Mouse (Mus musculus) embryonic facial prominence, embryonic 10.5 days (tissue): ENCODE results near the gene Slc8a1. TPM values are rescaled to one million over a fixed set of nuclear protein-coding genes. Genes with fewer than 3 reads are reported as not detected.

Experiments used
- DNase-seq: peaks from one replicate; pipeline ENCODE4 v3.0.0-alpha.2; 2017; ENCODE audit warnings: low spot score
- H3K27ac ChIP-seq: fragments of 300-500 bp; sonication (generic); replicated peaks from 2 replicates; pipeline ENCODE4 v1.5.1; 2016; ENCODE audit warnings: mild to moderate bottlenecking
- H3K27me3 ChIP-seq: fragments of 300-500 bp; sonication (generic); replicated peaks from 2 replicates; pipeline ENCODE4 v1.6.1; 2016; ENCODE audit warnings: low read depth, mild to moderate bottlenecking; ENCODE audit not compliant: poor library complexity, severe bottlenecking
- H3K36me3 ChIP-seq: fragments of 300-500 bp; sonication (generic); replicated peaks from 2 replicates; pipeline ENCODE4 v1.6.1; 2016; ENCODE audit warnings: mild to moderate bottlenecking, moderate library complexity
- H3K4me1 ChIP-seq: fragments of 300-500 bp; sonication (generic); 2 replicates; pipeline ENCODE4 v1.6.1; 2016
- H3K4me3 ChIP-seq: fragments of 300-500 bp; sonication (generic); 2 replicates; pipeline ENCODE4 v1.5.1; 2016; ENCODE audit warnings: mild to moderate bottlenecking, moderate library complexity
- H3K9me3 ChIP-seq: fragments of 300-500 bp; sonication (generic); 2 replicates; pipeline ENCODE4 v1.6.1; 2016; ENCODE audit warnings: mild to moderate bottlenecking
- WGBS: fragments of 180-500 bp; shearing (Covaris S2); methylation state at CpG from one replicate; pipeline ENCODE4 v1.1.7; 2016; 5-methylcytosine and 5-hydroxymethylcytosine counted together
- polyA plus RNA-seq: library from polyadenylated mRNA; unstranded; fragments of >200 nt; fragmentation: Nextera tagmentation; extraction: Ambion mirVana; gene quantifications from 2 replicates; pipeline ENCODE4 v1.2.1, GENCODE M21; 2016

Gene Slc8a1
- polyA plus RNA-seq, 1 experiment from 2014 or later, result 2.1 TPM

DNA sequence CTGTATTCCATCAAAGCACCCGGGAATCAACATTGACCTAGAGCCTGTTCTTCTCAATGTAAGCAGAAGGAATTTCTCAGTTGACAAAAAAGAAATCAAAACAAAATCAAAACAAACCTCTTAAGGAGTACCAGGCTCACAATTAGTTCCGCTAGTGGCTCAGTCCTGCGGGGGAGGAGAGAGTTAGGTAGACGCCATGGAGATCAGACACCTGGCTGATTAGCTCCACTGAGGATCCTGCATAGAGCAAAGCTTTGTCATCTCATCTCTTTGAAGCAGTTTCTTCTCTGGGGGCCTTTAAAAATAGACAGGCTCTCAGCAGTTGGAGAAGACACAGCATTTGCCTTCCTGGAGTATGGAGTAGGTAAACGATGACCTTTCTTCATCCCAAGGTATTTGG lies 192.2 kb downstream of the Slc8a1 start:
- Histone ChIP-seq H3K27ac (no peak overlapping the region), H3K27me3 (no peaks in the 10 kb centered on the region), H3K4me3 (no peak overlapping the region), H3K4me1 (peaks cover 8% of the 10 kb centered on the region), H3K36me3 (no peaks in the 10 kb centered on the region), H3K9me3 (no peaks in the 10 kb centered on the region)
- DNase-seq, result no peak
- 80% methylated on average over 5 of the region's 5 CpGs for WGBS

GRCm38 (mm10) chr17:81544926-81545325 lies 193.3 kb downstream of the Slc8a1 start:
- Histone ChIP-seq H3K4me3 (no peak overlapping the region), H3K9me3 (no peaks in the 10 kb centered on the region), H3K4me1 (peaks cover 8% of the 10 kb centered on the region), H3K27me3 (no peaks in the 10 kb centered on the region), H3K36me3 (no peaks in the 10 kb centered on the region), H3K27ac (no peak overlapping the region)
- no peak for DNase-seq
- WGBS, result 91% methylated on average over 3 of the region's 3 CpGs

DNA sequence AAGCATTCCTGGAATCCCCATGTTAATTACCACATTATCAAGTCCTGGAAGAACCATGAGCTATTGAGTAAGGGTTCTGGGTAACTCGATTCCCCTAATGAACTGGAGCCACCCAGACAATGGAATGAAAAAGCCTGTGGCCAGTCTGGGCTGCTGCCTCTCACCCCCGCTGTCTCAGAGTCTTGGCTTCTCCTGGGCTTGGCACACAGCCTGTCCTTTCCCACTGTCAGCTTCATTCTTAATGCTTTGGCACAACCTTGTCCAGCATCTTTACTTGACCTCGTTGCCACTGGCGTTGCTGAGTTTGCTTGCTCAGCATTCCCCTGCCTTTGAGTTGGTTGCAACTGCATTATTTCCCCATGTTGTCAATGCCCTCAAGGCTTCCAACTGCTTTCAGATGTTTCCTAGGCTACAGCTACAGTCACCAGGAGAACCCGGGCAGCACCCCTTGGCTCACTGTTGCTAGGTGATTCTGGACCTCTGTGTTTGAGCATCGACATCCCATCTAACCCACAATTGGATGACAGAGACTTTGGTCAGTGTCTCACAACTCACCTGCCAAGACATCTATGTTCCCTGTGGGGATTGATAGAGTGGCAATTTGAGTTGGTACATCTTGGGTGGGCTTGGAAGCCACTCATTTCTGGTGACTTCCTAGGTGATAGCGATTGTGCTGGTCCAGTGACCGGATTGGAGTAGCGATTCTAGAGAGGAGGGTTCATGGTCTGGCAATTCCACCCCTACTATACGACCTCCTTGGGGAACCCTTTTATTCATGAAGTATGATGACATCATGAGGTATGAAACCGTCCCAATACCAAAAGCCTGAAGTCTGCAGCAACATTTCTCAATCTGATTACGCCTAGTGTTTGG lies 195.6 kb downstream of the Slc8a1 start:
- 75% methylated on average over 12 of the region's 12 CpGs for WGBS
- no peaks in the 10 kb centered on the region for H3K9me3 ChIP-seq

DNA sequence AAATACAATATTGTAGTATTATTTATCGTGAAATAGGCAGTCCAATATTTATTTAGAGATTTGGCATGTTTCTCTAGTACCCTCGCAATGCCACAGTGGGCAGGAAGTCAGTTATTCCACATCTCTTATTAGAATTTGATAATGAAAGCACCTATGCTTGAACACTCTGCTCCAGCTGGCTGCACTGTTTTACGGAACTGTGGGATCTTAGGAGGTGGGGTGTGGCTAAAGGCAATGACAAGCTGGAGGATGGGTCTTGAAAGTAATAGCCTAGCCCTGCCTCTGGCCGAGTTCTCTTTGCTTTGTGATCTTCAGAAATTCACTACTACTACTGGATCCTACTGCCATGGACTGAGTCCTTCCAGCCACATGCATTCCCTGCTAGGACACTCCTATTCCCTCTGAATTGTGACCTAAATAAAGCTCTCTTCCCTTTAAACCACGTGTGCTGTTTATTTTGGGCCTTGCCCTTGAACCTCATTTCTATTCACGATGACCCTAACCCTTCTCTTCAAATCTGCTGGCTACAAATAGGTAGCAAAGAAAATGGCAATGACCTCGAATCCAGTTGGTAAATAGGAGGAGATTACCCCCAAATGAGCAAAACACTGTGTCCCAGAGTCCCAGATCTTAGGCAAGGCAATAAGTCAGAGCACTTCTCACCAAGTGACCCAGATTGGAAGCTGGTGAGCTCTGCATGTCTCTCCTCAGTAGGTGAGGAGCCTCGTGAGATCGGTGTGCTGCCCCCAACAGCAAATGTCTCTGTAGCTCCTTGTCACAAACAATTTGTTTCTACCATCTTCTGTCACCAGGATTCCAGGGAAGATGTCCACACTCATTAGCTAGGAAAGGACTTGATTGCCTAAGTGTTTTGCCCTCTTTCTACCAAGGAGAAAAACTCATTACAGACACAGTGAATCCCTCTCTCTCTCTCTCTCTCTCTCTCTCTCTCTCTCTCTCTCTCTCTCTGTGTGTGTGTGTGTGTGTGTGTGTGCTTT lies 199.7 kb downstream of the Slc8a1 start:
- Histone ChIP-seq H3K27ac (no peak overlapping the region), H3K4me3 (no peak overlapping the region), H3K4me1 (peaks cover 5% of the 10 kb centered on the region), H3K9me3 (no peaks in the 10 kb centered on the region), H3K36me3 (no peaks in the 10 kb centered on the region), H3K27me3 (no peaks in the 10 kb centered on the region)
- no peak for DNase-seq
- WGBS, result 68% methylated on average over 9 of the region's 9 CpGs

More for the DNA sequence above, 195.6 kb downstream of the Slc8a1 start:
- H3K4me3 ChIP-seq, result no peak overlapping the region
- DNase-seq, result no peak
- H3K36me3 ChIP-seq, result no peaks in the 10 kb centered on the region
- peaks cover 8% of the 10 kb centered on the region for H3K4me1 ChIP-seq
- no peak overlapping the region for H3K27ac ChIP-seq
- no peaks in the 10 kb centered on the region for H3K27me3 ChIP-seq

DNA sequence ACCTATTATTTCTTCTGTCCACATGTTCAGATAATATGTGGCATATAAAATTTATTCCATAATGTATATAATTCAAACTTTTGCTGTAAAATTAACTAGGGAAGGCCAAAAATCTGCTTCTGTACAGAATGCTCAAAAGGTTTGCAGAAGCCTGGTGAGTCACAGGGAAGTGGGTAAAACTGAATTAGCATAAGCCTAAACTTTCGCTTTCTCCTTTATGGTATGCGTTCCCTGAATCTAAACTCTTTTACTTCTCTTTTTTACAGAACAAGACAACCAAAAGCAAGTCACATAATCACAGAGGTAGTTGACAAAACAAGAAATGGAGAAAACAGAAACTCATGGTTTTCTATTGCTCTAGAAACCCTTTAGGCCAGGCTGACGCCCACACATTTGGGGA lies 202.1 kb downstream of the Slc8a1 start:
- Histone ChIP-seq H3K27ac (no peak overlapping the region), H3K4me1 (no peaks in the 10 kb centered on the region), H3K4me3 (no peak overlapping the region), H3K36me3 (no peaks in the 10 kb centered on the region), H3K27me3 (no peaks in the 10 kb centered on the region), H3K9me3 (no peaks in the 10 kb centered on the region)
- no peak for DNase-seq
- 92% methylated on average over 3 of the region's 3 CpGs for WGBS

- Histone ChIP-seq H3K36me3 (no peaks in the 10 kb centered on the region), H3K9me3 (no peaks in the 10 kb centered on the region), H3K27ac (no peak overlapping the region), H3K4me1 (peaks cover 12% of the 10 kb centered on the region; the same call in 1 of the 2 replicates), H3K27me3 (peaks cover 14% of the 10 kb centered on the region; the same call in 1 of the 2 replicates), H3K4me3 (no peak overlapping the region)
- DNase-seq, result no peak
- 81% methylated on average over 2 of the region's 2 CpGs for WGBS
Observed at GRCm38 (mm10) chr17:81529849-81530248, 208.3 kb downstream of the Slc8a1 start.

GRCm38 (mm10) chr17:81528940-81529339 lies 209.2 kb downstream of the Slc8a1 start:
- H3K4me3 ChIP-seq, result no peak overlapping the region
- H3K4me1 ChIP-seq, result peaks cover 18% of the 10 kb centered on the region; the same call in 1 of the 2 replicates
- no peaks in the 10 kb centered on the region for H3K36me3 ChIP-seq
- DNase-seq, result no peak
- peaks cover 14% of the 10 kb centered on the region; the same call in 1 of the 2 replicates for H3K27me3 ChIP-seq
- 79% methylated on average over 4 of the region's 4 CpGs for WGBS
- H3K27ac ChIP-seq, result no peak overlapping the region
- H3K9me3 ChIP-seq, result no peaks in the 10 kb centered on the region

DNA sequence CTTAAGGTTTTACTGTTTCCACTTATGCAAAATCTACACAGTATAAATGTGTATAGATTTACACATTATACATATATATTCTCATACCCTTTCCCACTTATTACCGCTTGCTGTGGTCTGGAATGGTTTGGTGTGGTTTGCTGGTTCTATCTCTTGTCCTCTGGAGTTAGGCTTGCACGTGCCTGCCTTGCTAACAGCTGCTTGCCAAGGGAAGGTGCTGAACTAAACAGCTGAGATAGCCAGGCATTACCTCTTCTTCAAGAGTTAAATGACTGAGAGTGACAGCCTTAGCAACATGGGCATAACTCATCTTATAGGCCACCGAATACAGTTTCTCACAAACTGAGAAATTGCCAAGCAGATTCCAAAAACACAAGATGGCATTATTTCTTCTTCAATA lies 211.7 kb downstream of the Slc8a1 start:
- Histone ChIP-seq H3K27ac (no peak overlapping the region), H3K9me3 (no peaks in the 10 kb centered on the region), H3K27me3 (peaks cover 14% of the 10 kb centered on the region), H3K4me1 (peaks cover 18% of the 10 kb centered on the region; the same call in 1 of the 2 replicates), H3K36me3 (no peaks in the 10 kb centered on the region), H3K4me3 (no peak overlapping the region)
- DNase-seq, result no peak
- 92% methylated on average over 3 of the region's 3 CpGs for whole genome bisulfite sequencing

DNA sequence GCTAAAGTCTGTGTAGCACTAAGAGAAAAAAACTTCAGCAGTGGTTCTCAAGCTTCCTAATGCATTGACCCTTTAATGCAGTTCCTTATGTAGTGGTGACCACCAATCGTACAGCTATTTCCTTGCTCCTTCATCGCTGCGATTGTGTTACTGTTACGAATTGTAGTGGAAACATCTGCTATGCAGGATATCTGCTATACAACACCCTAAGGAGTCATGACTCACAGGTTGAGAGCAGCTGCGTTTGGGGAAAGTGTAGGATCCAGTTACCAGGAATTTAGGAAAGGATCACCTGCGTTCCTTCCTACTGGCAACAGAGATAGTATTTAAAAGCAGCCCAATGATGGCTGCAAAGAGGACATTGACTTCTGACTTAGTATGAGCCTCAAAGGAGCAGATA lies 213.4 kb downstream of the Slc8a1 start:
- no peak overlapping the region for H3K27ac ChIP-seq
- no peak for DNase-seq
- peaks cover 17% of the 10 kb centered on the region; the same call in 1 of the 2 replicates for H3K4me1 ChIP-seq
- WGBS, result 67% methylated on average over 6 of the region's 6 CpGs
- peaks cover 14% of the 10 kb centered on the region; the same call in 1 of the 2 replicates for H3K27me3 ChIP-seq
- no peaks in the 10 kb centered on the region for H3K9me3 ChIP-seq
- no peak overlapping the region for H3K4me3 ChIP-seq
- no peaks in the 10 kb centered on the region for H3K36me3 ChIP-seq

DNA sequence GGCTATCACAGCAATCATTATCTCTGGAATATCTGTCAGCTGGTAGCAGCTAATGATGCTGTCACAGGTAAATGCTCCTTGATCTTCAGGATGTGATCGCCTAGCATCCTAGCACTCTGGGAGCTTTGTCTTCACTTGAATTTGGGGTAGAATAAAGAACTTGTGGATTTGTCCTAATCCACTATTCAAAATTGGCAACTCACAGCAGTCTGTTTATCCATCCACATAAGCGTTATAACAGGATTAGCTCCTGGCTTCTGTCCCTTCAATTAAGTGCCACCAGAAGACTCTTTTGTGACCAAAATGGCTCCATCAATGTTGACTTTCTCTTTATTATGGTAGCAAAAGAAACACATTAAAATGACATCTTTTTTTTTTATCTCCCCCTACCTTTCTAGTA lies 214.2 kb downstream of the Slc8a1 start:
- H3K27me3 ChIP-seq, result peaks cover 14% of the 10 kb centered on the region; the same call in 1 of the 2 replicates
- 70% methylated on average over 2 of the region's 2 CpGs for WGBS

GRCm38 (mm10) chr17:81518316-81519025 lies 219.7 kb downstream of the Slc8a1 start:
- H3K36me3 ChIP-seq, result no peaks in the 10 kb centered on the region
- no peak overlapping the region for H3K27ac ChIP-seq
- no peaks in the 10 kb centered on the region for H3K9me3 ChIP-seq
- WGBS, result 84% methylated on average over 10 of the region's 10 CpGs
- no peak overlapping the region for H3K4me3 ChIP-seq
- no peaks in the 10 kb centered on the region; the same call in 1 of the 2 replicates for H3K27me3 ChIP-seq
- peaks cover 24% of the 10 kb centered on the region for H3K4me1 ChIP-seq
- no peak for DNase-seq

More for the DNA sequence above, 214.2 kb downstream of the Slc8a1 start:
- Histone ChIP-seq H3K4me3 (no peak overlapping the region), H3K36me3 (no peaks in the 10 kb centered on the region), H3K9me3 (no peaks in the 10 kb centered on the region), H3K4me1 (peaks cover 10% of the 10 kb centered on the region; the same call in 1 of the 2 replicates), H3K27ac (no peak overlapping the region)
- DNase-seq, result no peak

- DNase-seq, result no peak
- 67% methylated on average over 4 of the region's 4 CpGs for WGBS
- Histone ChIP-seq H3K9me3 (no peaks in the 10 kb centered on the region), H3K27ac (no peak overlapping the region), H3K4me1 (peaks cover 32% of the 10 kb centered on the region), H3K36me3 (no peaks in the 10 kb centered on the region), H3K27me3 (no peaks in the 10 kb centered on the region), H3K4me3 (no peak overlapping the region)
Observed at GRCm38 (mm10) chr17:81516155-81516554, 222.0 kb downstream of the Slc8a1 start.
